Mouse (Mus musculus) embryo, embryonic 9.5 days (tissue): ENCODE data around the gene Cuedc1.

ENCODE experiments used
- DNase-seq: peaks from one replicate; pipeline ENCODE4 v3.0.0-alpha.2; 2017; ENCODE audit errors: extremely low spot score

Gene Cuedc1

GRCm38 (mm10) chr11:88118091-88118440 lies 20.2 kb downstream of the Cuedc1 start:
- DNase-seq, result no peak

DNA sequence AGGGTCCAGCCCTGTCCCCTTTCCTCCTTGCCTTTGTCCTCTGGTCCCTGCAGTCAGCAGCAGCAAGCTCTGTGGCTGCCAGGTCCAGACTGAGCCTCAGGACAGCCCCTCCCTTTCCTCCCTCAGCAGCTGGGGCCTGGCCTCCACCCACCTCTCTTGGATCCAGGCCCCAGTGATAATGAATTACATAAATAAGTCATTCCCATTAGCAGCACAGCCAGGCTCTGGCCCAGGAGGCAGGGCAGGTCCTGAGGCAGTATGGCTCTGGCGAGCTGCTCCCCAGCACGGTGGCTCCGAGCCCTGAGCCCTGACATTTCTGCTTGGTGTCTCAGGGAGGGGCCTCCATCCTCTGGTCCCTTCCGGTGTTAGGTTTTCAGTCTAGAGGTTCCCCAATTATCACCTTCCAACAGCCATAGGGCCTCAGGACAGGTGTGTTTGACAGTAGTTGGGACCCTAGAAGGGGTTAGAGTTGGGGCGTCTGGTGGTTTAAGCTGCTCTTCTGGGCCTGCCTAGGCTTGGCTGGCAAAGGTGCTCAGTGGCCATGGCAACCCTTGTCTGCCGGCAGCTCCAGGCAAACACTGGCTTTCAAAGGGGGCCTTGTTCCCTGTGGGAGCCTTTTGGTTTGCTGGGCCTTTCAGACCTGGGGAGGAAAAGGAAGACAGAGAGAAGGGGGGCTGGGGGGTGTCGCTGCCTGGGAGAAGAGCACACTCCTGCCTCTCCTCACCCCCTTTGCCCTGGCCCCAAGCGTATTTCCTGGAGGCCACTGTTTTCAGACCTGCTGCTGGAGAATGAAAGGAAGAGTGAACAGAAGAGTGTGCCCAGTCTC lies 21.2 kb downstream of the Cuedc1 start:
- DNase-seq, result peak; percentile 73

DNA sequence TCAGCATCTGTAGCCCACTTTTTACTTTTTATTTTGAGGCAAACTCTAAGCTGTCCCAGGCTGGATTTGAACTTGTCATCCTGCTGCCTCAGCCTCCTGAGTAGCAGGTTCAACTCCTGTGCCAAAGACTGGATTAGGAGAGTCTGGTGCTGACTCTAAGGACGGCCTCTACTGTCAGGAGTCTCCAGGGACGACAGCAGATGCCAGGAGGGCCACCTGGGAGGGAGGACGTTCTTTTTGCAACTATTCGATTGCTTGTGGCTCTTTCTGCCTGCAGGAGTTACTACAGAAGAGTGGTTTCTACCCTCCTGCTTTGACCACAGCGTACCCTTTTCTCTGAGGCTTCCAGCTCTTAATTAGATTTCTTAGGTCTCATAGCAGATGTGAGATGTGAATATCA lies 24.7 kb downstream of the Cuedc1 start:
- DNase-seq, result no peak

GRCm38 (mm10) chr11:88123021-88123420 lies 25.2 kb downstream of the Cuedc1 start:
- DNase-seq, result no peak

- no peak for DNase-seq
Measured at GRCm38 (mm10) chr11:88123731-88124130, 25.9 kb downstream of the Cuedc1 start.

DNA sequence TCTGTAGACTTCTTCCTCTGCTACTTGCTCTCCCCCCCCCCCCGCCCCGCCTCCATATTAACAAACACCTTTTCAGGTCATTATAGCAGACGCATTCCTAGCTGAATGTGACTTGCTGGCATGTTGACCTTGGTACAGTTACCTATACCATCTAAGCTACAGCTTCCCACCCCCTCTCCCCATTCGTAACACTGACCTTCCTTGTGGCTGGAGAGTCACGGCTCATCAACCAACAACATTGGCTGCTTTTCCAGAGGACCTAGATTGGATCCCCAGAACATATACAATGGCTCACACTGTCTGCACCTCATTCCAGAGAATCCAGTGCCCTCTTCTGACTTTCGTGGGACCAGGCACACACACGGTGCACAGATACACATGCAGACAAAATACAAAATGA lies 27.6 kb downstream of the Cuedc1 start:
- no peak for DNase-seq

GRCm38 (mm10) chr11:88126306-88126793 lies 28.5 kb downstream of the Cuedc1 start:
- no peak for DNase-seq

DNA sequence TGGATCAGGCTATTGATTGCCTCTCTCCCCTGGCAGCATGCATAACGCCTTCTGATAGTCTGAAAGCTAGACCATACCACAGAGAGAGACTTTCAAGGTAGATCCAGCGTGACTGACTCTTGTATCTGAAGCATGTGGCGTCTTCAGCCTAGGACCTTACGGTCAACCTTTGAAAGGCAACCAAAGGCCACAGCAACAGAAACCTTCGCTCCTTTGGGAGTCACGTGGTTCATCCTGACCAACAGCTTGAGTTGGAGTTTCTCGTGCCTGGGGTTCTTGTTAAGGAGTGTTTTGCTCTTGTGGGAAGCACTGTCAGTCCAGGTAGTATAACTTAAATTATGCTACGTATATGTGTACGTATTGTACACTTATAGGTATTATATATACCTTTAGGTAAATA lies 30.6 kb downstream of the Cuedc1 start:
- no peak for DNase-seq

- DNase-seq, result no peak
Measured at GRCm38 (mm10) chr11:88129281-88129680, 31.4 kb downstream of the Cuedc1 start.

DNA sequence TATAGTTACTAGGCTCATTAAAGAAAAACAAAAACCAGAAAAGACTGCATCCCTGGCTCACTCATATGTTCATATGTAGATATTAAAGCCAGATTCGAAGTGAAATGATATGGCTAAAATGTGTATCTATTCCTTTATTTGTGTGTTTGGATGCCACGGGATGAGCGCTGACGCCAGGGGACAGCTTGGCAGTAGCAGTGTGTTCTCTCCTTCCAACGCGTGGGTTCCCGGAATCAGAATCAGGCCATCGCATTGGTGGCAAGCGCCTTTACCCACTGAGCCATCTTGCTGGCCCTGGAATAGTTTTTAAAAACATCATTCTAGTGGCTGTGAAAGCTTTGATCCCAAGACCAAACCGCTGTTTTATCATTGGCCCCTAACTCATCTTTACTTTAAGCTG lies 32.1 kb downstream of the Cuedc1 start:
- no peak for DNase-seq

GRCm38 (mm10) chr11:88131847-88132246 lies 34.0 kb downstream of the Cuedc1 start:
- no peak for DNase-seq

DNA sequence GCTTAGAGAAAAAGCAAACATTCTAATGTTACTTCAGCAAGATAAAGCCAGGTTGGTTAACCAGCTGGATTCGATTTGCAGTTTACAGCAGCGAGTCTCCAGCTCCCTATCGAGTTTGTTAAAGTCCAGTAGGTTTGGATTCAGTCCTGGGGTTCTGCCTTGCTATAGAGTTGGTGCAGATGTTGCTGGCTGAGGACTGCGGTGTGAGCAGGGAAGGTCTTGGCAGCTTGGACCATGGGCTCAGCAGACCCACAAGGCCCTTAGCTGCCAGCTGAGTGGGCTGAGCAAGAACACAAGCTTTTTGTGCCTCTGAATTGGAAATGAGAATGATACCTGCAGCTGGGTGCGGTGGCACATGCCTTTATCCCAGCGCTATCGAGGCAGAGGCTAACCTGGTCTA lies 37.4 kb downstream of the Cuedc1 start:
- no peak for DNase-seq

- no peak for DNase-seq
Measured at GRCm38 (mm10) chr11:88137814-88138425, 40.1 kb downstream of the Cuedc1 start.

- peak; percentile 90 for DNase-seq
Measured at GRCm38 (mm10) chr11:88139256-88139861, 41.5 kb downstream of the Cuedc1 start.

- no peak for DNase-seq
Measured at GRCm38 (mm10) chr11:88140066-88141060, 42.5 kb downstream of the Cuedc1 start.

DNA sequence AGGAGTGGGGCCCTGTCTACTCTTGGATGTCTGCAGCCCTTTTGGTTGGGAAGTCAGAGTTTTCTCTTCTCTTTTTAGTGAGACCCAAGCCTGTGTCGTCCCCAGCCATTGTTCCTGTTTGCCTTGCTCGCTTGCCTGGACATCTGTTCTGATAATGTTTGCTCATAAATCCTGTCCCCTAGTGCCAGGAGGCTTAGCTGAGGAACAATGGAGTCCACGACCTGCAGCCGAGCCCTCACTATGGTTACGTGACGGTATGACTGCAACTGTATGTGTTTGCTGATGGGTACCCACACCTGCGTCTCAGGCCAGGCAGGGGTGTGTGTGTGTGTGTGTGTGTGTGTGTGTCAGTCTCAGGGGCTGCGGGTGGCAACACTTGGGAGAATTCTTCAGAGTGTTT lies 44.5 kb downstream of the Cuedc1 start:
- no peak for DNase-seq

DNA sequence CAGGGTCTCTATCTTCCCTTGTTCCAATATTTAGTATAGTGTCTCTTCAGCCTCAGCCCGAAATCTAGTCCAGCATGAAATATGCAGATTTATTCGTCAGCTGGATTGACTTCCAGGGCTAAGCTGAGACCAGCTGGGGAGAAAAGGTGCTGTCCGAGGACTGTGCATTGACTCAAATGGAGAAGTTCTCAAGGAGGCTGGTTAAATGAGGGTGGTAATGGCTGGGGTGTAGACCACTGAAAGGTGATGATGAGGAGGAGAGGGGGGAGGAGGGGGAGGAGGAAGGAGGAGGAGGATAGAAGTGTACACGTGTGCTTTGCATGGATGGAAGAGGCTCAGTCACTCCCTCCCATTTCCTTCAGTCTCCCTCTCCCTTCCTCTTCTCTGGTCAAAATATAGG lies 46.2 kb downstream of the Cuedc1 start:
- no peak for DNase-seq

DNA sequence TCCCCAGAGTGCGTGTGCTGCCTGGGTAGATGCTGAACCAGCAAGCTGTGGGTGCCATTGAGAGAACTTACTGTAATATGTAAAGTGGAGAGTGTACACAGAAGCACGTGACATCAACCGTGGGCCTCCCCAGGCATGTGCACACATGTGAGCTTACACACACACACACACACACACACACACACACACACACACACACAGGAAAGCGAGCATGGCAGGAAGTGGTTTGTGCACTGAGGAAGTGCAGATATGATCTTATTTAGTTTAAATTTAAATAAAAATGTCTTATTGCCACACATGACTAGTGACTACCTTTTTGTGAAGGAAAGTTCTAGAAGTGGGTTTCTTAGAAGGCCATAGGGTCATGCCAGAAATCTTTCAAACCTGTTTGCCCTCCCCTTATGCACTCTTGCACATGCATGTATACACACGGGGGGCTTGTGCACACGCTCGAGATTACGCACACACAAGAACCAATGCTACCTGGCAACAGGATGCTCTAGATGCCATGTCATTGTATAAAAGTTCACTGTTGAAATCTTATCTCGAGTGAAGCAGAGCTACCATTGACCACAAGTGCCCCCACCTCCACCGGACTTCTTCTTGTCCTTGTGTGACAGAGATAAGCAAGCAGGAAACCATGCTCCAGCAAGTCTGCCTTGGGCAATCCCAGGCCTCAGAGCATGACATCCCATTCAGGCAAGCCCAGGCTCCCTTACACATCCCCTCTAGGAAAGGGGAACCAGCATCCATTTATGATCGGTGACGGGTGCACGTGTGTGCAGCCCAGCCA lies 47.6 kb downstream of the Cuedc1 start:
- no peak for DNase-seq

DNA sequence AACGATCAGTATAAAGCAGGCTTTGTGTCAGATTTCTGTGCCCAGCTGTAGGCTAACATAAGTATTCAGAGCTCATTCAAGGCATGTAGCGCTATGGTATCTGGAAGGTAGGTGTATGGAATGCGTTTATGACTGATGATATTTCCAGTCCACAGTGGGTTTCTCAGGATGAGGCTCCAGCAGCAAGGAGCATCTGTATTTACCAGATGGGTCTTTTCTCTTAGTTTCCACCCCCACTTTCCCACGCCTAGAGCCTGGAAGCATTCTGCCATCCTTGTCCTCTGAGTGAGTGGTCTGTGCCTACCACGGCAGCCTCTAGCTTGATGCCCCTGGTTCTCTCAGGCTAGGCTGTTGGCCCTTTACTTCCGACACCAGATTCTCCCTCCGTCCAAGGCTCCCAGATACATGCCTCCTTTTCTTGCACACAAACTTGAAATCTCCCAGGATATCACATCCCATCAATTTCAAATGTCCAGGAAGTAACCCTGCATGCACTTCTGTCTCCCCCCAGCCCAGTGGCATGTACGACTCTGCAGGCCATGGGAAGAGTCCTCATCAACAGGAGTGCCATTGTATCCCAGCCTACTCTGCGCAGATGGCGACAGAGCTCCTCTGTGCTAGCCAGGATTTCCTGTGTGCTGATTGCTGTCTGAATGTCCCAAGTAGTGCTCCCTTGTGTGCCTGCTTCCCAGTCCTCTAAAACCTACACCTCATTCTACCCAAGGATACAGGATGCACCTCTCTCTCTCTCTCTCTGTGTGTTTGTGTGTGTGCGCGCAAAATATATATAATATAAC lies 48.6 kb downstream of the Cuedc1 start:
- no peak for DNase-seq

GRCm38 (mm10) chr11:88147388-88147787 lies 49.5 kb downstream of the Cuedc1 start:
- no peak for DNase-seq
